Mouse (Mus musculus) ES-E14 (cell line): ENCODE measurements at regions not wholly inside any gene's neighbourhood (a gene's known extent, or its start where the extent isn't known, plus 50 kb on each side); places are given as distances from the start of the nearest gene placed in this dataset.

Experiments
- MAFK ChIP-seq: IDR thresholded peaks from 2 replicates; pipeline ENCODE4 v1.6.1; 2014; ENCODE audit warnings: mild to moderate bottlenecking, low read depth, low read length, inconsistent platforms; ENCODE audit not compliant: insufficient read depth
- ZNF384 ChIP-seq: IDR thresholded peaks from 2 replicates; pipeline ENCODE4 v1.6.1; 2012; ENCODE audit warnings: low read depth, low read length, inconsistent platforms

GRCm38 (mm10) chr1:41897768-41898330 lies 797.7 kb upstream of the Pou3f3 start:
- TF ChIP-seq ZNF384 (no peak), MAFK (no peak)
